Mouse (Mus musculus) CH12.LX (cell line): Measurements from ENCODE around the gene Myo10. TPM values are rescaled to one million over a fixed set of nuclear protein-coding genes. Genes with fewer than 3 reads are reported as not detected.

Source experiments
- DNase-seq: peaks from one replicate; pipeline ENCODE4 v3.0.0-alpha.2; 2013; ENCODE audit errors: extremely low read depth
- H3K27ac ChIP-seq: 2 replicates; pipeline ENCODE4 v1.5.1; 2012; ENCODE audit warnings: low read depth, mild to moderate bottlenecking, control low read depth, moderate library complexity; ENCODE audit not compliant: insufficient read depth
- H3K27me3 ChIP-seq: replicated peaks from 2 replicates; pipeline ENCODE3; 2012; ENCODE audit warnings: inconsistent platforms
- H3K36me3 ChIP-seq, 2 experiments: replicated peaks in 1 of 2; 2 replicates each; pipeline versions ENCODE3 to v1.6.1; 2012; ENCODE audit warnings: inconsistent platforms in 1 of 2, low read length in 1 of 2, mild to moderate bottlenecking in 1 of 2, mixed read lengths in 1 of 2, moderate library complexity in 1 of 2; ENCODE audit not compliant: control insufficient read depth in 1 of 2, insufficient read depth in 1 of 2
- H3K4me1 ChIP-seq, 2 experiments: 2 replicates each; pipeline ENCODE4 v1.6.1; 2012; ENCODE audit warnings: inconsistent platforms in 1 of 2, moderate library complexity in 1 of 2; ENCODE audit not compliant: insufficient read depth in 2 of 2, control insufficient read depth in 1 of 2
- H3K4me2 ChIP-seq: 2 replicates; pipeline ENCODE4 v1.6.1; 2012; ENCODE audit warnings: low read depth, mild to moderate bottlenecking, control low read depth; ENCODE audit not compliant: poor library complexity, insufficient read depth, severe bottlenecking
- H3K4me3 ChIP-seq, 3 experiments: fragments of 150-350 bp in 1 of 3; sonication (generic) in 1 of 3; replicated peaks in 1 of 3; 2 replicates each; pipeline versions ENCODE3 to v1.5.1; 2011 to 2012; ENCODE audit warnings: low read depth in 2 of 3, low read length in 2 of 3, mild to moderate bottlenecking in 2 of 3, moderate library complexity in 2 of 3, control low read depth in 1 of 3, improper control_type of control experiment in 1 of 3, inconsistent platforms in 1 of 3, mixed read lengths in 1 of 3; ENCODE audit not compliant: poor library complexity in 1 of 3
- H3K79me2 ChIP-seq: replicated peaks from 2 replicates; pipeline ENCODE4 v1.6.1; 2012; ENCODE audit warnings: mild to moderate bottlenecking, moderate library complexity; ENCODE audit not compliant: control insufficient read depth, poor library complexity, insufficient read depth, severe bottlenecking; ENCODE audit errors: extremely low read depth
- H3K9ac ChIP-seq: 2 replicates; pipeline ENCODE4 v1.6.1; 2012; ENCODE audit warnings: low read depth, mild to moderate bottlenecking, control low read depth, moderate library complexity; ENCODE audit not compliant: insufficient read depth
- H3K9me3 ChIP-seq: replicated peaks from 2 replicates; pipeline ENCODE3; 2012; ENCODE audit warnings: low read length, inconsistent platforms, mixed read lengths
- CHD2 ChIP-seq: IDR thresholded peaks from 2 replicates; pipeline ENCODE4 v1.6.1; 2011; ENCODE audit warnings: low read length, improper control_type of control experiment
- ELF1 ChIP-seq: IDR thresholded peaks from 2 replicates; pipeline ENCODE4 v1.6.1; 2014; ENCODE audit warnings: low read depth, mild to moderate bottlenecking, inconsistent platforms, low read length, improper control_type of control experiment
- EP300 ChIP-seq: IDR thresholded peaks from 2 replicates; pipeline ENCODE4 v1.6.1; 2011; ENCODE audit warnings: low read length, improper control_type of control experiment
- ETS1 ChIP-seq: conservative IDR thresholded peaks from 2 replicates; pipeline ENCODE4 v1.6.1; 2012; ENCODE audit warnings: low read depth, mild to moderate bottlenecking, inconsistent platforms, low read length, improper control_type of control experiment, moderate library complexity
- JUND ChIP-seq: conservative IDR thresholded peaks from 2 replicates; pipeline ENCODE4 v1.6.1; 2011; ENCODE audit warnings: low read depth, low read length, improper control_type of control experiment
- KAT2A ChIP-seq: IDR thresholded peaks from 2 replicates; pipeline ENCODE4 v1.6.1; 2012; ENCODE audit warnings: low read length, improper control_type of control experiment, inconsistent platforms; ENCODE audit not compliant: insufficient replicate concordance
- MAFK ChIP-seq: IDR thresholded peaks from 2 replicates; pipeline ENCODE4 v1.6.1; 2011; ENCODE audit warnings: low read length, improper control_type of control experiment; ENCODE audit not compliant: insufficient replicate concordance
- MXI1 ChIP-seq: IDR thresholded peaks from 2 replicates; pipeline ENCODE4 v1.6.1; 2011; ENCODE audit warnings: mild to moderate bottlenecking, low read depth, low read length, improper control_type of control experiment
- MYC ChIP-seq: IDR thresholded peaks from 2 replicates; pipeline ENCODE4 v1.6.1; 2011; ENCODE audit warnings: low read depth, mild to moderate bottlenecking, improper control_type of control experiment, low read length
- POLR2A ChIP-seq: IDR thresholded peaks from 2 replicates; pipeline ENCODE4 v1.6.1; 2011; ENCODE audit warnings: low read depth, mild to moderate bottlenecking, improper control_type of control experiment, low read length
- SMC3 ChIP-seq: IDR thresholded peaks from 2 replicates; pipeline ENCODE4 v1.6.1; 2011; ENCODE audit warnings: low read depth, low read length, improper control_type of control experiment
- TCF12 ChIP-seq: IDR thresholded peaks from 2 replicates; pipeline ENCODE4 v1.6.1; 2014; ENCODE audit warnings: low read depth, mild to moderate bottlenecking, inconsistent platforms, low read length, improper control_type of control experiment
- USF1 ChIP-seq: IDR thresholded peaks from 2 replicates; pipeline ENCODE4 v1.6.1; 2014; ENCODE audit warnings: low read depth, mild to moderate bottlenecking, inconsistent platforms, low read length, improper control_type of control experiment
- ZMIZ1 ChIP-seq: IDR thresholded peaks from 2 replicates; pipeline ENCODE4 v1.6.1; 2012; ENCODE audit warnings: low read depth, mild to moderate bottlenecking, inconsistent platforms, low read length, improper control_type of control experiment
- ZNF384 ChIP-seq: IDR thresholded peaks from 2 replicates; pipeline ENCODE4 v1.6.1; 2012; ENCODE audit warnings: low read depth, low read length, improper control_type of control experiment, inconsistent platforms
- dilution Hi-C: fragments of 300-500 bp; cut with MboI; formaldehyde crosslinking; loops from 2 replicates; pipeline ENCODE4 v1.14.3; 2020; ENCODE audit warnings: low sequenced_read_pairs; ENCODE audit not compliant: extremely low pct_unique_long_range_greater_than_20kb, extremely low pct_ligation_motif_present
- in situ Hi-C: fragments of 300-500 bp; cut with MboI; formaldehyde crosslinking; loops from 3 replicates; pipeline ENCODE4 v1.14.3; 2019; ENCODE audit warnings: low sequenced_read_pairs, low pct_ligation_motif_present, low pct_unique_long_range_greater_than_20kb, mixed read lengths
- polyA plus RNA-seq: library from polyadenylated mRNA; unstranded; fragments of >175 nt; gene quantifications from 2 replicates; pipeline ENCODE4 v1.2.1, GENCODE M21; 2012; ENCODE audit warnings: low read depth; ENCODE audit not compliant: insufficient read length
- total RNA-seq, 2 experiments: library from RNA; depleted of rRNA; stranded (reverse); fragments of 300-350 nt in 1 of 2; fragments of >200 nt in 1 of 2; gene quantifications; 2 replicates each; pipeline ENCODE4 v1.2.3; 2012 to 2014

The Myo10 gene
- total and polyA plus RNA-seq, 3 experiments = 6.4 to 13.6 (median 8.6) TPM

DNA sequence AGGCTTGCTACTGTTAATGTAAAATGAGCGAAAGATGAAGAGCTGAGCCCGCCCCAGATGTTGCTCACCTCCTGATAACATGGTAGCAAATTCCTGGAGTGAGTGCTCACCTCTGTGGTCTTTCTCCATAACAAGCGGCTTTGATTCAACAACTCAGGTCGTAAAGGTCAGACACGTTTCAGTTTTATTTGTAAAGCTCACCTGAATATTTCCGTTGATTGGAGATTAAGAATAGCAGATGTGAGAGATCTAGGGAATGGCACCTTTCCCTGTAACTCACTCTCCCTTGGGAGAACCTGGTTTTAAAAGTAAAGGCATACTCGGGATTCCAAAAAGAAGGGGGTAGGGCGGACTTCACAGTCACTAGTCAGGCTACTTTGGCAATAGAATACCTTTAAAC is 20.0 kb upstream of the Myo10 start:
- Histone ChIP-seq H3K36me3 (no peaks in the 10 kb centered on the region), H3K4me2 (no peak overlapping the region), H3K4me3 (no peak overlapping the region), H3K9ac (no peak overlapping the region), H3K4me1 (no peaks in the 10 kb centered on the region), H3K27ac (no peak overlapping the region), H3K9me3 (no peaks in the 10 kb centered on the region), H3K27me3 (no peaks in the 10 kb centered on the region), H3K79me2 (no peaks in the 10 kb centered on the region)
- in situ Hi-C loops = loop anchor here (25.0 kb wide), 1 partner anchor 165 kb away; no protein-coding TSS in a partner anchor
- no peak for DNase-seq
- dilution Hi-C loops = no loop called here
- TF ChIP-seq USF1 (no peak), JUND (no peak), MXI1 (no peak), ZNF384 (no peak)

DNA sequence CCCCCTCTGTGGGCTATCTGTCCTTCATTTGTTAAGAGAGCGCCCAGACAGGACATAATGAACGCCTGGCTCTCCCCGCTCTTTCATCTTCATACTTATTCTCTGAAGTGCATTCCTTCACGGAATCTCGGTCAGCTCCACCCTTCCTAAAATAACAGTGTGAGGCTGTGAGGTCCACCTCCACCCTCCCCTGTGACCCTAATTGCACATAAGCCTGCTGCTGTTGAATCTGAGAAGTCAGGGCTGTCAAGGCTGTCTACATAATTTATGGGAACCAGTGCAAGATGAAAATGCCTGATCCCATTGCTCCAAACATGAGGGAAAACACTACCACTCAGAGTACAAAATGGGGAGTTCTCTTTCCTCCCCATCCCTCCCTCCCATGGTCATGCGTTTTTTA is 19.0 kb upstream of the Myo10 start:
- TF ChIP-seq SMC3 (no peak), KAT2A (no peak)
- Histone ChIP-seq H3K27ac (no peak overlapping the region), H3K4me1 (no peaks in the 10 kb centered on the region), H3K27me3 (no peaks in the 10 kb centered on the region), H3K9me3 (no peaks in the 10 kb centered on the region), H3K4me2 (no peak overlapping the region), H3K79me2 (no peaks in the 10 kb centered on the region), H3K9ac (no peak overlapping the region), H3K36me3 (no peaks in the 10 kb centered on the region), H3K4me3 (no peak overlapping the region)
- DNase-seq = no peak
- dilution Hi-C loops = no loop called here
- in situ Hi-C loops = loop anchor here (25.0 kb wide), 1 partner anchor 166 kb away; no protein-coding TSS in a partner anchor

DNA sequence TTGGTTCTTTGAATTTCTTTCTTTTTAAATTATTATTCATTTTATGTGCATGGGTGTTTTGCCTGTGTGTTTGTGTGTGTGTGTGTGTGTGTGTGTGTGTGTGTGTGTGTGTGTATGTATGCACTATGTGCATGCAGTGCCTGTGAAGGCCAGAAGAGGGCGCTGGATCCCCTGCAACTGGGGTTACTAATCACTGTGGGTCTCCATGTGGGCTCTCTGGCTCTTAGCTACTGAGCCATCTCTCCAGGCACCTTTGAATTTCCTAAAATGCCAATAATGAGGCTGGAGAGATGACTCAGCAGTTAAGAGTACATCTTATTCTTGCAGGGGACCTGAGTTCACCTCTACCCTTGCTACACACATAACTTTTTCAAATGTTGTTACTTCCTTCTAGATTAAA is 18.1 kb upstream of the Myo10 start:
- no peaks in the 10 kb centered on the region for H3K9me3 ChIP-seq
- TF ChIP-seq MYC = no peak
- TF ChIP-seq ZNF384 = no peak
- no peak for TF ChIP-seq SMC3
- no peak for TF ChIP-seq ZMIZ1
- no peak for TF ChIP-seq ELF1
- no peak for TF ChIP-seq POLR2A
- TF ChIP-seq EP300 = no peak
- no peak for TF ChIP-seq MAFK
- TF ChIP-seq ETS1 = no peak
- TF ChIP-seq CHD2 = no peak
- TF ChIP-seq TCF12 = no peak
- H3K36me3 ChIP-seq = no peaks in the 10 kb centered on the region
- no peak for DNase-seq
- no peaks in the 10 kb centered on the region for H3K4me1 ChIP-seq
- H3K9ac ChIP-seq = no peak overlapping the region
- H3K79me2 ChIP-seq = no peaks in the 10 kb centered on the region
- no peaks in the 10 kb centered on the region for H3K27me3 ChIP-seq
- H3K4me3 ChIP-seq = no peak overlapping the region
- no peak overlapping the region for H3K4me2 ChIP-seq
- H3K27ac ChIP-seq = no peak overlapping the region
- in situ Hi-C loops = loop anchor here (25.0 kb wide), 1 partner anchor 167 kb away; no protein-coding TSS in a partner anchor
- dilution Hi-C loops = no loop called here
